Mouse (Mus musculus) forebrain, embryonic 15.5 days (tissue): ENCODE measurements around the gene Aldh1l1. TPM values are rescaled to one million over a fixed set of nuclear protein-coding genes. Genes with fewer than 3 reads are reported as not detected.

Experiments used
- ATAC-seq: fragments of 200-750 bp; cut with Nextera tagmentation; replicated peaks from 2 replicates; pipeline ENCODE4 v1.8.0; 2017; ENCODE audit warnings: mild to moderate bottlenecking, moderate TSS enrichment, moderate library complexity
- H3K27ac ChIP-seq: fragments of 300-500 bp; sonication (generic); replicated peaks from 2 replicates; pipeline ENCODE4 v1.5.1; 2015; ENCODE audit warnings: mild to moderate bottlenecking, inconsistent platforms
- H3K27me3 ChIP-seq: fragments of 300-500 bp; sonication (generic); 2 replicates; pipeline ENCODE4 v1.6.1; 2015; ENCODE audit warnings: inconsistent platforms
- H3K36me3 ChIP-seq: fragments of 300-500 bp; sonication (generic); 2 replicates; pipeline ENCODE4 v1.6.1; 2015; ENCODE audit warnings: mild to moderate bottlenecking, inconsistent platforms
- H3K4me1 ChIP-seq: fragments of 300-500 bp; sonication (generic); 2 replicates; pipeline ENCODE4 v1.6.1; 2015; ENCODE audit warnings: inconsistent platforms
- H3K4me2 ChIP-seq: fragments of 300-500 bp; sonication (generic); replicated peaks from 2 replicates; pipeline ENCODE4 v1.6.1; 2015; ENCODE audit warnings: mild to moderate bottlenecking, inconsistent platforms
- H3K4me3 ChIP-seq: fragments of 300-500 bp; sonication (generic); 2 replicates; pipeline ENCODE4 v1.5.1; 2015; ENCODE audit warnings: mild to moderate bottlenecking, inconsistent platforms
- H3K9ac ChIP-seq: fragments of 300-500 bp; sonication (generic); replicated peaks from 2 replicates; pipeline ENCODE4 v1.6.1; 2015; ENCODE audit warnings: mild to moderate bottlenecking, inconsistent platforms
- H3K9me3 ChIP-seq: fragments of 300-500 bp; sonication (generic); 2 replicates; pipeline ENCODE4 v1.6.1; 2016; ENCODE audit warnings: inconsistent platforms
- WGBS: fragments of 180-500 bp; shearing (Covaris S2); methylation state at CpG from one replicate; pipeline ENCODE4 v1.1.7; 2015; ENCODE audit warnings: mixed read lengths; 5-methylcytosine and 5-hydroxymethylcytosine counted together
- polyA plus RNA-seq: library from polyadenylated mRNA; unstranded; fragments of >200 nt; fragmentation: Nextera tagmentation; extraction: Ambion mirVana; gene quantifications from 2 replicates; pipeline ENCODE4 v1.2.1, GENCODE M21; 2015

Aldh1l1 gene
- polyA plus RNA-seq, 1 experiment from 2014 or later = 35.6 TPM

DNA sequence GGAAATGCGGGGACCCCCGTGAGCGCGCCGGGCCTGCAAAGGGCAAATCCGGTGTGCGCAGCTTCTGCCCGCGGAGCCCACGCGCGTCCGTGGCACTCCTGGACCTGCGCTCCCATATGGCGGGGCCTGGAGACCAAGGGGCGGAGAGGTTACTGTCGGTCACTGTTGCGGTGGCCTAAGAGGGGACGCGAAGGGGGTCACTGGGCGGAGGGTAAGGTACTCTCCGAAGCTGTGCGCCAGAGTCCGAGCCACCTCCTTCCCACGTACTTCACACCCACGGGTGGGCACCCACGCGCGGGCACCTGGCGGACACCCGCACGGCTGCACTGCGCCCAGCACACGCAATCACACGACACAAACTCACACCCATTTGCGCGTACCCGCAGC is 23.4 kb upstream of the Aldh1l1 start:
- peak overlapping the region; percentile 62 for H3K9ac ChIP-seq
- H3K4me1 ChIP-seq = peaks cover 20% of the 10 kb centered on the region
- peaks cover 13% of the 10 kb centered on the region for H3K27me3 ChIP-seq
- H3K4me3 ChIP-seq = peak overlapping the region; percentile 69
- peak overlapping the region; percentile 24; the same call in 1 of the 2 replicates for H3K27ac ChIP-seq
- H3K9me3 ChIP-seq = no peaks in the 10 kb centered on the region
- no peaks in the 10 kb centered on the region for H3K36me3 ChIP-seq
- H3K4me2 ChIP-seq = peak overlapping the region; percentile 100
- ATAC-seq = peak; percentile 38; the same call in 1 of the 2 replicates
- under 1% methylated on average over 38 of the region's 38 CpGs for WGBS

DNA sequence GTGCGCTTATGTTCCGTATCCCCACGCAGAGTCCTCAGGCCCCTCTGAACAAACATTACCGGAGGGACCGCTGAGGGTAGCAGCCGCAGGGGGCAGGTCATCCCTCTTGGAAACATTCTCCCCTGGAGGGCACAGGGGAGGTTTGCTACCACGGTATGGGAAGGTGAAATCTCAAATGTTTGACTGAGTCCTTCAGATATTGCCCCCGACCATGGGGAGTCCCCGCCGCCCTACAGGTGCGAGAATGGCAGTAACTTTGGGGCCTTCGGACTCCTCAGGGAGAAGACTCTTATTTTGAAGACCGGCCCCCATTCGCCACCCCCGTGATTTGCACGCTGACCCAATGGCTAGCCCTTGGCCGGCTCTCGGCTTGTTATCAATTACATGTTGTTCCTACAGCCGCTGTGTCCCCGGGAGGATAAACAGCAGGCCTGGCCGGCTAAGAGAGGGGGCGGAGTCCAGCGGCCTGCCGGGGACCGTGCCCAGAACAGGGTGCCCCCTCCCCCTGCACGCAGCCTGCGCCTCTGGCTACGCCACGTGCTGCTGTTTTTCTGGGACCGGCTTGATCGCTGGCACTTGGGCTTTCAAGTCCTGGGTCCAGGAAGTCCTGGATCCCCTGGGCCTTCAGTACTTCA is 22.9 kb upstream of the Aldh1l1 start:
- peak overlapping the region; percentile 62 for H3K9ac ChIP-seq
- peak overlapping the region; percentile 100 for H3K4me2 ChIP-seq
- H3K27ac ChIP-seq = peak overlapping the region; percentile 24
- ATAC-seq = peak; percentile 78
- no peaks in the 10 kb centered on the region for H3K36me3 ChIP-seq
- H3K4me3 ChIP-seq = peak overlapping the region; percentile 69
- peaks cover 20% of the 10 kb centered on the region for H3K4me1 ChIP-seq
- no peaks in the 10 kb centered on the region for H3K9me3 ChIP-seq
- peaks cover 13% of the 10 kb centered on the region for H3K27me3 ChIP-seq
- under 1% methylated on average over 31 of the region's 31 CpGs for WGBS

DNA sequence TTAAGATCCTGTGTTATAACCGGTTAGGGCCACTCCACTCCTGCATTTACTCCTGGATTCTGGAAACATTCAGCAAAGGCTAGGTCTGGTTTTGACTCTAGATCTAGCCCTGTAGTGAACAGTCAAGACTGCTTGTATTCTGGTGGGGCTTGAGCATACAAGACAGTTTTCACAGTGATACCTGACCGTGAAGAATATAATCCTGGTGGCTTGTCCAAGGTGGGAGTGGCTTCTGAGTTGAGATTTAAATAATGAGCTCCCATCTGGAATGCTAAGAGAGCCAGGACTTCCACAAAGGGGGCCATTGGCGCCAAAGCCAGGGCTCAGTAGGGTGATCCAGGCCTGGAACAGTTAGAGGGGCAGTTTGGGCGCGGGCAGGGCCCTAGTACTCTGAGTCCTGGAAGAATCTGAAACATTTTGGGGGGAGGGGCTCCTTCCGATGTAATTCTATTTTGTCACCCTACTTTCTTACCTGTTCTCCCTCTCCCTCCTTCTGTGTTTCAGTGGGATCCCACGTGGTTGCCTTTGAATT is 22.3 kb upstream of the Aldh1l1 start:
- WGBS = 21% methylated on average over 7 of the region's 7 CpGs
- Histone ChIP-seq H3K9me3 (no peaks in the 10 kb centered on the region), H3K36me3 (no peaks in the 10 kb centered on the region), H3K4me2 (peak overlapping the region; percentile 100), H3K4me1 (peaks cover 20% of the 10 kb centered on the region), H3K4me3 (peak overlapping the region; percentile 69), H3K9ac (no peak overlapping the region), H3K27me3 (peaks cover 13% of the 10 kb centered on the region), H3K27ac (0 out of 2 replicates have a peak overlapping the region, but pooled peaks have one; percentile 19)
- ATAC-seq = no peak

DNA sequence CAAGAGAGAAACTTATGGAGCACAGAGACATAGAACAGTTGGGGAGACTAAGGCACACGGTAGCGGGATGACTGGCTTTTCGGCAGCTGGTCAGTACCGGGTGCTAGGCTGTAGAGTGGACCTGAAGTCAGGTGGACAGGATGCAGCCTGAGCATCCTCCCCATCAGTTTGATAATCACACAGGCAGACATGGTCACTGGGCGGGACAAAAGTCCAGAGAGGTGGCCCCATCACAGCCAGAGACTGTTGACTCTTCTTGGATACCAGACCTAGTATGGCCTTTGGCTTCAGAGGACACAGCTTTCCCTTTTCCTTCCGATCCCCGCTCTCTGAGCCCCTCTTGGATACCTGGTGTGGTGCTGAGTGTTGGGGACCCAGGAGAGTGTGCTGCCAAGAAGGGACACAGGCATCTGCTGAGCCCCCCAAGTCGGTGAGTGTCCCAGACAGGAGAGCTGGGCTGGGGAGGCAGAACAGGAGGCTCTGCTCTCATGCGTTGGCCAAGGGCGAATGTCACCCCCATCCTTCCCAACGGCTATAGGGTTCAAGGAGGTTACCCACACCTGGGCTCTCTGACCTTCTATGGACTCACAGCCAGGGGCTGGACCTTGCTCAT is 21.1 kb upstream of the Aldh1l1 start:
- no peaks in the 10 kb centered on the region for H3K36me3 ChIP-seq
- H3K4me1 ChIP-seq = peaks cover 20% of the 10 kb centered on the region
- H3K27ac ChIP-seq = no peak overlapping the region
- H3K27me3 ChIP-seq = peaks cover 13% of the 10 kb centered on the region
- no peaks in the 10 kb centered on the region for H3K9me3 ChIP-seq
- no peak overlapping the region for H3K4me2 ChIP-seq
- no peak overlapping the region for H3K9ac ChIP-seq
- WGBS = 94% methylated on average over 11 of the region's 11 CpGs
- H3K4me3 ChIP-seq = no peak overlapping the region
- ATAC-seq = no peak

DNA sequence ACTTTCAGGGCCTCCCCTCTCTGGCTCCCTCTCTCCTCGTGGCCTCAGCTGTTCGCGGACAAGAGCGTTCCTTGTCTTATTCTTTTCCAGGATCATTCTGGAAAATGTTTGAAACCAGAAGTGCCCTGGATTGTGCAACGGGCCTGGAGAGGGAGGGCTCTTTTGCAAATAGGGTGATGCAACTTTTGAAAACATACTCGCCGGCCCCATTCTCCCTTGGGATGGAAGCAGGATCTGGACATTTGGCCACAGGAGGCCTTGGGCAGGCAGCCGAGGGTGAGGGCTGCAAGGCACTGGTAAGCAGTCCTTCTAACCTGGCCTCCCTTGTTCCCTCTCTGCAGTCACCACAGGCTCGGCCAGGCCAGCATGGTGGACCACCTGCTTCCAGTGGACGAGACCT is 20.1 kb upstream of the Aldh1l1 start:
- H3K27ac ChIP-seq = no peak overlapping the region
- no peak overlapping the region for H3K4me3 ChIP-seq
- 85% methylated on average over 10 of the region's 10 CpGs for WGBS
- no peak overlapping the region for H3K4me2 ChIP-seq
- no peak for ATAC-seq
- peaks cover 24% of the 10 kb centered on the region for H3K4me1 ChIP-seq
- H3K36me3 ChIP-seq = no peaks in the 10 kb centered on the region
- H3K9me3 ChIP-seq = no peaks in the 10 kb centered on the region
- no peak overlapping the region for H3K9ac ChIP-seq
- peaks cover 7% of the 10 kb centered on the region for H3K27me3 ChIP-seq

DNA sequence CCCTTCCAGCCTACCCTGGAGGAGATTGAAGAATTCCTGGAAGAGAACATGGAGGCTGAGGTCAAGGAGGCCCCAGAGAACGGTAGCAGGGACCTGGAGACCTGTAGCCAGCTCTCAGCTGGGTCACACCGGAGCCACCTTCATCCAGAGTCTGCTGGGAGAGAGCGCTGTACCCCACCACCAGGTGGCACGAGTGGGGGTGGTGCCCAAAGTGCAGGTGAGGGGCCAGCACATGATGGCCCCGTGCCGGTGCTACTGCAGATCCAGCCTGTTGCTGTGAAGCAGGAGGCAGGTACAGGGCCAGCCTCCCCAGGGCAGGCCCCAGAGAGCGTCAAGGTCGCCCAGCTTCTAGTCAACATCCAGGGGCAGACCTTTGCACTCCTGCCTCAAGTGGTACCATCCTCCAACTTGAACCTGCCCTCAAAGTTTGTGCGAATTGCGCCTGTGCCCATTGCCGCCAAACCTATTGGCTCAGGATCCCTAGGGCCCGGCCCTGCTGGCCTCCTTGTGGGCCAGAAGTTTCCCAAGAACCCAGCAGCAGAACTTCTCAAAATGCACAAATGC is 19.3 kb upstream of the Aldh1l1 start:
- H3K4me3 ChIP-seq = no peak overlapping the region
- no peak overlapping the region for H3K9ac ChIP-seq
- peaks cover 25% of the 10 kb centered on the region for H3K4me1 ChIP-seq
- WGBS = 93% methylated on average over 12 of the region's 12 CpGs
- H3K4me2 ChIP-seq = no peak overlapping the region
- H3K27ac ChIP-seq = no peak overlapping the region
- no peaks in the 10 kb centered on the region for H3K9me3 ChIP-seq
- H3K27me3 ChIP-seq = no peaks in the 10 kb centered on the region
- ATAC-seq = no peak
- no peaks in the 10 kb centered on the region for H3K36me3 ChIP-seq

DNA sequence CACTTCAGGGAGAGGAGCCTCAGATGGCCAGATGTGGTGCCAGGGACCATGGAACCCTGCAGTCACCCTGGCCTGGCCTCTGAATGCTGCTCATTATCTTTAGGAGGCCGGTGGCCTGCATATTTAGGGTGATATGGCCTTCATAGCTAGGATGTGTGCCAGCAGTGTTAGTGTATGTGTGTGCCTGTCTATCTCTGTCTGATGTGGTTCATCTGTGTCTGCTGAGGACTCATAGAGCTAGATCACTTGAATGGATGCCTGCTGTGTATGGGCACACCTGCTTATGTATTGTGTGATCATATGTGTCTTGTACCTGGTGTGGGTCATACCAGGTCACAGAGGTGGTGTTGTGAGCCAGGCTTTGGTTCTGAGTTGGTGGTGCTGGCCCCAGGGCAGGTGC is 18.0 kb upstream of the Aldh1l1 start:
- no peaks in the 10 kb centered on the region for H3K27me3 ChIP-seq
- H3K27ac ChIP-seq = no peak overlapping the region
- no peak for ATAC-seq
- H3K4me2 ChIP-seq = no peak overlapping the region
- H3K9me3 ChIP-seq = no peaks in the 10 kb centered on the region
- peaks cover 20% of the 10 kb centered on the region for H3K4me1 ChIP-seq
- H3K9ac ChIP-seq = no peak overlapping the region
- H3K36me3 ChIP-seq = no peaks in the 10 kb centered on the region
- 78% methylated on average over 1 of the region's 1 CpGs for WGBS
- H3K4me3 ChIP-seq = no peak overlapping the region

DNA sequence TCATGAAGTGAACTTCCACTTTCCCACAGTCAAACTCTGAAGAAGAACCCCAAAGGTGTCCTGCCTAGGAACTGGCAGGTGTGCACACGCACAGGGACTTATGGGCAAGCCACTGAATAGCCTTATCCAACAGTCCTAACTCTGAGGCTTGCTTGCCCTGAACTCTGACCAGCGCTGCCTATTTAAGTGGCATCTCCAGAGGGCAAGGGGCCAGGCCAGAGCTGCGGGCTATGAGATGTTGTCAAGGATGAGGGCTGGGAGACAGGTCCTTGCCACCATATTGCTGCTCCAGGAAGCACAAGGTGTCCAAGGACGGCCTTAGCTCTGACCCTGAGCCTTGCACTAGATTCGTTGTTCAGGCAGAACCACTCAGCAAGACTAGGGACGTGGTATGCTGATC is 17.2 kb upstream of the Aldh1l1 start:
- Histone ChIP-seq H3K4me3 (no peak overlapping the region), H3K36me3 (no peaks in the 10 kb centered on the region), H3K4me1 (peaks cover 11% of the 10 kb centered on the region), H3K4me2 (no peak overlapping the region), H3K9me3 (no peaks in the 10 kb centered on the region), H3K27ac (no peak overlapping the region), H3K27me3 (no peaks in the 10 kb centered on the region), H3K9ac (no peak overlapping the region)
- WGBS = 91% methylated on average over 6 of the region's 6 CpGs
- no peak for ATAC-seq

DNA sequence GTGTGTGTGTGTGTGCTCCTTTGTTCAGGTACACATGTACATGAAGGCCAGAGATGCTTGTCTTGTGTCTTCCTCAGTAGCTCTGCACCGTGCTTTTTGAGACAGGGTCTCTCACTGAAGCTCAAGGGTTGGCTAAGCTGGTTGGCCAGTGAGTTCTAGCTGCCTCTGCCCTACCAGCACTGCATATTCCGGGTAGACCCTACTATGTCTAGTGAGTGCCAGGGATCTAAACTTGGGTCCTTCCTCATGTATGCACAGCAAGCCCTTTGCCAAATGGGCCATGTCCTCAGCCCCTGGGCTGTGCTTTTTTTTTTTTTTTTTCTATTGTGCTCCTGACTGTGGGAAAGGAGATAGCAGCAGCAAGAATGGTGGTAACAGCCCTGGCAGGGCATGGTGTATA is 16.0 kb upstream of the Aldh1l1 start:
- no peak overlapping the region for H3K27ac ChIP-seq
- no peaks in the 10 kb centered on the region for H3K9me3 ChIP-seq
- no peak overlapping the region for H3K4me3 ChIP-seq
- no peaks in the 10 kb centered on the region for H3K36me3 ChIP-seq
- no peak for ATAC-seq
- no peak overlapping the region for H3K4me2 ChIP-seq
- H3K27me3 ChIP-seq = no peaks in the 10 kb centered on the region
- no peak overlapping the region for H3K9ac ChIP-seq
- peaks cover 9% of the 10 kb centered on the region; the same call in 1 of the 2 replicates for H3K4me1 ChIP-seq
- WGBS = 98% methylated on average over 2 of the region's 2 CpGs

DNA sequence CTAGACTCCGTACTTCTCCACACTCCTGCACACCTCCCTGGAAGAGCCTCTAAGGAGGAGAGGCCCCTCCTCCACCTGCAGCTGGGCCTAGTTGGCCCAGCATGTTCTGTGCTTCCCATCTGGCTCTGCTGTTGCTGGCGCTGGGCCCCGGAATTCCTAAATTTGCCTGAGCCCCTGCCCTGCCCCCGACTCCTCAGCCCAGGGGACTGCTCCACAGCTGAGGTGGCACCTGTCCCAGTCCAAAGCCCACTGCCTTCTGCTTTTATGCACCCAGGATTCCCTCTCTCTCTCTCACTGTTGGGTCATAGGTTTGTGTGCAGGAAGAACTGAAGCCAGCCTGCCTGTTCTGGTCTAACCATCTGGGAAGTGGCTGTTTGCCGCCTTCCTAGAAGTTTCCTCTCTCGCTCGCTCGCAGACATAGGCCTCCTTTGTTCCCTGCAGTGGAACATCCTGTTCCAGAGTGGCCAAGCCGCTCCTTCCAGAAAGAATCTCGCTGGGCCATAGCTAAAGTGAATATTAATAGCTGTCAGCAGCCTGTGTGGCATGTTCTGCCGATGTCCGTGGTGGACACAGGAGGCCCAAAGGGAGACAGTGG is 15.2 kb upstream of the Aldh1l1 start:
- H3K4me3 ChIP-seq = no peak overlapping the region
- H3K4me2 ChIP-seq = no peak overlapping the region
- WGBS = 64% methylated on average over 12 of the region's 12 CpGs
- ATAC-seq = 0 out of 2 replicates have a peak, but pooled peaks have one; percentile 36
- H3K36me3 ChIP-seq = no peaks in the 10 kb centered on the region
- no peaks in the 10 kb centered on the region for H3K9me3 ChIP-seq
- no peaks in the 10 kb centered on the region for H3K27me3 ChIP-seq
- peaks cover 9% of the 10 kb centered on the region; the same call in 1 of the 2 replicates for H3K4me1 ChIP-seq
- peak overlapping the region; percentile 43 for H3K27ac ChIP-seq
- H3K9ac ChIP-seq = no peak overlapping the region

DNA sequence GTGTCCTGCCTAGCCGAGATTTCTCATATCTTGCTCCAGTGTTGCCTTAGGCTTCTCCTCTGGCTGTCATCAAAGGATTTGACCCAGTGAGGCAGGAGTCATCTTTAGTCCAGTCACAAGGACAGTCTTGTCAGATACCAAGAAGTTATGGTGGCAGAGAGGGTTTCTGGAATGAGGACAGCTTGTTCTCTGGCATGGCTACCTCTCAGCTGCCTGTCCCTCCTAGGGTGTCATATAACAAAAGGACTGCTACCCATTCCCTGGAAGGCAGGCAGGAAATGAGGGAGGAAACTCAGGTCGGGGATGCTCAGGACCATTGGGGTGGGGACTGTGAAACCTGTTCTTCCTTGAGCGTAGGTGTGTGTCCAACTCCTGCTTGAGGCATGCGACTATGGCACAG is 14.1 kb upstream of the Aldh1l1 start:
- Histone ChIP-seq H3K4me1 (peaks cover 9% of the 10 kb centered on the region), H3K4me2 (no peak overlapping the region), H3K36me3 (no peaks in the 10 kb centered on the region), H3K27me3 (no peaks in the 10 kb centered on the region), H3K4me3 (no peak overlapping the region), H3K9ac (no peak overlapping the region), H3K27ac (no peak overlapping the region), H3K9me3 (no peaks in the 10 kb centered on the region)
- 80% methylated on average over 4 of the region's 4 CpGs for WGBS
- no peak for ATAC-seq

DNA sequence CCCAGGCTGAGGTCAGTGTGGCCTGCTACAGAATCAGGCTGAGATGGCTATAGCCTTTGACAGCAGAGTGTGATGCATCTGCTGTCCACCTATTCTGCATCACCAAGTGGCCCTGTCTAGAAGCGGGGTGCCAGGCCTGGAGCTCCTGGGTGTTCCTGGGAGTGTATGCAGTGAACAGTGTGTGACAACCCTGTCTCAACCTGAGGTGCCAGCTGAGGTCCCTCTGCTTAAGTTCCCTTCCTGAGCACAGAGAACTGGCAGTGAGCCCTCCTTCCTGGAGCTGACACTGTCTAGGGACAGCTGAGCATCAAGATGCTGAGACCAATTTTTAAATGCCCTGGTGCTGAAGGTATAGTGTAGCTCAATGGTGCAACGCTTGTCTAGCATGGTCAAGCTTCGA is 13.5 kb upstream of the Aldh1l1 start:
- ATAC-seq = no peak
- WGBS = 96% methylated on average over 3 of the region's 3 CpGs

More for the DNA sequence above, 13.5 kb upstream of the Aldh1l1 start:
- Histone ChIP-seq H3K4me2 (no peak overlapping the region), H3K9me3 (no peaks in the 10 kb centered on the region), H3K36me3 (no peaks in the 10 kb centered on the region), H3K27ac (no peak overlapping the region), H3K9ac (no peak overlapping the region), H3K4me1 (peaks cover 9% of the 10 kb centered on the region), H3K4me3 (no peak overlapping the region), H3K27me3 (no peaks in the 10 kb centered on the region)
